Mouse (Mus musculus): ENCODE results near the gene Dstyk. TPM values are rescaled to one million over a fixed set of nuclear protein-coding genes. Genes with fewer than 3 reads are reported as not detected.
A peak's percentile ranks its signal among the peaks of the same experiment; 100 is the strongest.

The Dstyk gene
- polyA plus RNA-seq, 1 experiment from 2014 or later, result 12.2 TPM

DNA sequence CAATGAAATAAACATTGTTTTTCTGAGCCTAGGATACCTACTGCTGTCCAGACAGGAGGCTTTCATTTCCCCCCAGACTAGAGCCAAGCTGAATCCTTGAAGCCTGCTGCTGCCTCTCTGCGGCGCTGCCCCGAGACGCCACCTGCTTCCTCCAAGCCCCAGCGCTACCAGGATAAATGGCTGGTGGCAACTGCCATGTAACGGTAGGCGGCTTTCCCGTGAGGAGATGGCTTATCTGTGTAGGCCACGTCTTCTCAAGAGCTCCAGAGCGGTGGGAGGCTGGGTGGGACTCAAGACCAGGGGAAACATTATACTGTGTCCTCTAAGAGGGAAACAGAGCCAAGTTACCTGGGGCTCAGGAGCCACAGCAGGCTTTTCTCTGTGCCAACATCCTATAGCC, 35.4 kb upstream of the Dstyk start:
- no peak overlapping the region for H3K27ac ChIP-seq (replicated peaks in 1 of 2; ENCODE audit: control insufficient read depth in 1 of 2, insufficient read depth in 1 of 2, low read depth in 2 of 2, low read length in 2 of 2)
- H3K36me3 ChIP-seq (ENCODE audit: control insufficient read depth, insufficient read depth, low read length), result peaks cover 39% of the 10 kb centered on the region
- no peaks in the 10 kb centered on the region for H3K27me3 ChIP-seq (ENCODE audit: control insufficient read depth, insufficient read depth, low read length)
- no peak overlapping the region for H3K4me3 ChIP-seq (ENCODE audit: control insufficient read depth in 1 of 2, insufficient read depth in 1 of 2, low read depth in 1 of 2, low read length in 2 of 2)
- WGBS, result 61% methylated on average over 10 of the region's 10 CpGs
- H3K9me3 ChIP-seq (ENCODE audit: control insufficient read depth, low read length), result no peaks in the 10 kb centered on the region
- H3K4me1 ChIP-seq (ENCODE audit: control insufficient read depth in 2 of 2, insufficient read depth in 2 of 2, low read length in 2 of 2), result peaks cover 9 to 24% of the 10 kb centered on the region in 2 experiments
- H3K9ac ChIP-seq (ENCODE audit: low read length), result no peak overlapping the region
- H3K4me2 ChIP-seq (ENCODE audit: low read length), result no peak overlapping the region
- no peak for ATAC-seq (ENCODE audit: insufficient number of reproducible peaks, insufficient read depth, low FRiP score, low read depth)

DNA sequence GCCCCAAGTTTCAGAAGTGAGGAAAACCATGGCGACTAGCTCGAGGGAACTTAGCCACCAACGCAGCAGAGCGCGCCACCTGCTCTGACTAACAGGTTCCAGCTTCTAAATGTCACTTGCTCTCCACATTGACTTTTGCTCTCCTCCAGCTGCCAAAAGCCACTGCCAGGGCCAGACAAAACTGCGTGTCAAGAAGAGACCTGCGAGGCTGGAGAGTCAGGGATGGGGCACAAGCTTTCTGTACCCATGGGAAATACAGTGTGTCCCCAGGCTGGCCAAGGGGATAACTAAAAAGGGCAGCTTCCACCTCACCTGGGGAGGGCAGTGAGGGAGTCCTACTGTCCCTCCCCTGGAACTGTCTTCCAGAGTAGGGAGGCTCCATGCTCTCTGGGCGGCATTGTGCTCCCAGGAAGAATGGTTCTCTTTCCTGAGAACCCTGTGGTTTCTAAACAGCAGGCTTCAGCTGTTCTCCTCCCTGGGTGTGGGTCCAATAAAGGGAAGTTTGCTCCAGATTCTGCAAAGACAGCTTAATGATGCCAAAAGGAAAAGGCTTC, 33.3 kb upstream of the Dstyk start:
- H3K4me2 ChIP-seq (ENCODE audit: low read length), result no peak overlapping the region
- no peaks in the 10 kb centered on the region for H3K27me3 ChIP-seq (ENCODE audit: control insufficient read depth, insufficient read depth, low read length)
- H3K9ac ChIP-seq (ENCODE audit: low read length), result no peak overlapping the region; the same call in 1 of the 2 replicates
- no peak overlapping the region for H3K27ac ChIP-seq (replicated peaks in 1 of 2; ENCODE audit: control insufficient read depth in 1 of 2, insufficient read depth in 1 of 2, low read depth in 2 of 2, low read length in 2 of 2)
- no peak for ATAC-seq (ENCODE audit: insufficient number of reproducible peaks, insufficient read depth, low FRiP score, low read depth)
- H3K9me3 ChIP-seq (ENCODE audit: control insufficient read depth, low read length), result no peaks in the 10 kb centered on the region
- no peak overlapping the region for H3K4me3 ChIP-seq (ENCODE audit: control insufficient read depth in 1 of 2, insufficient read depth in 1 of 2, low read depth in 1 of 2, low read length in 2 of 2)
- 88% methylated on average over 8 of the region's 8 CpGs for WGBS
- peaks cover 16 to 30% of the 10 kb centered on the region in 2 experiments for H3K4me1 ChIP-seq (ENCODE audit: control insufficient read depth in 2 of 2, insufficient read depth in 2 of 2, low read length in 2 of 2)
- H3K36me3 ChIP-seq (ENCODE audit: control insufficient read depth, insufficient read depth, low read length), result peaks cover 31% of the 10 kb centered on the region

- H3K4me3 ChIP-seq (ENCODE audit: control insufficient read depth in 1 of 2, insufficient read depth in 1 of 2, low read depth in 1 of 2, low read length in 2 of 2), result no peak overlapping the region
- H3K9ac ChIP-seq (ENCODE audit: low read length), result no peak overlapping the region
- H3K9me3 ChIP-seq (ENCODE audit: control insufficient read depth, low read length), result no peaks in the 10 kb centered on the region
- peaks cover 24 to 42% of the 10 kb centered on the region in 2 experiments for H3K4me1 ChIP-seq (ENCODE audit: control insufficient read depth in 2 of 2, insufficient read depth in 2 of 2, low read length in 2 of 2)
- H3K36me3 ChIP-seq (ENCODE audit: control insufficient read depth, insufficient read depth, low read length), result peaks cover 19% of the 10 kb centered on the region; the same call in 1 of the 2 replicates
- no peak overlapping the region for H3K27ac ChIP-seq (replicated peaks in 1 of 2; ENCODE audit: control insufficient read depth in 1 of 2, insufficient read depth in 1 of 2, low read depth in 2 of 2, low read length in 2 of 2)
- no peak overlapping the region for H3K4me2 ChIP-seq (ENCODE audit: low read length)
- 58% methylated on average over 14 of the region's 14 CpGs for WGBS
- H3K27me3 ChIP-seq (ENCODE audit: control insufficient read depth, insufficient read depth, low read length), result no peaks in the 10 kb centered on the region
- ATAC-seq (ENCODE audit: insufficient number of reproducible peaks, insufficient read depth, low FRiP score, low read depth), result no peak
Observed at GRCm38 (mm10) chr1:132385266-132385665, 32.1 kb upstream of the Dstyk start.

DNA sequence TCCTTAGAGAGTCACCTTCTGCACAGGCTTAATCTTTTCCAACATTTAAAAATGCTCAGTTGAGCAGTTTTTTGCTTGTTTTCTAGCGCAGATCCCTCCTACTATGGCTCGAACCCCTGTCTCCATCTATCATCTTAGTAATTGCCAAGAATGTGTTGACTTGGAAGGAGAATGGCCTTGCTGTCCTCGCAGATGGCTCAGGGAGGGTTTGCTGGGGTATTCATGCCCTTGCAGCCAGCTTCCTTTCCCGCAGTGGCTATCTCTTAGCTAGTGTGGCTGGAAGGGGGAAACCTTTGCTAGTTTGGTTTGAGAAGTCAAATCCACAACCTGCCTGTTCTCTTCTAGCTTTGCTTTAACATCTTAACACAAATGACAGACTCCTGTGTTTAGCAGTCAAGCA, 31.6 kb upstream of the Dstyk start:
- WGBS, result 62% methylated on average over 4 of the region's 4 CpGs
- Histone ChIP-seq H3K27me3 (ENCODE audit: control insufficient read depth, insufficient read depth, low read length) (no peaks in the 10 kb centered on the region), H3K4me2 (ENCODE audit: low read length) (no peak overlapping the region), H3K4me3 (ENCODE audit: control insufficient read depth in 1 of 2, insufficient read depth in 1 of 2, low read depth in 1 of 2, low read length in 2 of 2) (no peak overlapping the region), H3K9me3 (ENCODE audit: control insufficient read depth, low read length) (no peaks in the 10 kb centered on the region), H3K36me3 (ENCODE audit: control insufficient read depth, insufficient read depth, low read length) (peaks cover 16% of the 10 kb centered on the region; the same call in 1 of the 2 replicates), H3K9ac (ENCODE audit: low read length) (no peak overlapping the region), H3K27ac (replicated peaks in 1 of 2; ENCODE audit: control insufficient read depth in 1 of 2, insufficient read depth in 1 of 2, low read depth in 2 of 2, low read length in 2 of 2) (no peak overlapping the region), H3K4me1 (ENCODE audit: control insufficient read depth in 2 of 2, insufficient read depth in 2 of 2, low read length in 2 of 2) (peaks cover 25 to 42% of the 10 kb centered on the region in 2 experiments)
- ATAC-seq (ENCODE audit: insufficient number of reproducible peaks, insufficient read depth, low FRiP score, low read depth), result no peak

DNA sequence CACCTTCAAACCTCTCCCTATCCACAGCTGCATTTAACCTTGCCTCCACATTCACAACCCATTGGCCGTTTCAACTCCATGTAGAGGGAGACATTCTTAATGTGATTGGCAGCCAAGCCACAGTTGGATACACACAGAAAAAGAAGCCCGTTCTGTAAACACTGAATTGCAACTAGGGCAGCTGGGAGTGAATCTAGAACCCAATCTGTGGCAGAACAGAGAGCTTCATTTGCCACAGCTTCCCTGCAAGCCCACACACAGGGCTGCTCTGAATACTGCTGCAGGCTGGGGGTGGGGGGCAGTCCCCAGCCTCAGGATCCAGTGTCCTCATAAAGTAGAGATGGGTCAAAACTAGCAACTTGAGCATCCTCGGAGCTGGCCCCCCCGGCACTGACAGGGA, 31.1 kb upstream of the Dstyk start:
- peaks cover 25 to 42% of the 10 kb centered on the region in 2 experiments for H3K4me1 ChIP-seq (ENCODE audit: control insufficient read depth in 2 of 2, insufficient read depth in 2 of 2, low read length in 2 of 2)
- WGBS, result 91% methylated on average over 4 of the region's 4 CpGs

DNA sequence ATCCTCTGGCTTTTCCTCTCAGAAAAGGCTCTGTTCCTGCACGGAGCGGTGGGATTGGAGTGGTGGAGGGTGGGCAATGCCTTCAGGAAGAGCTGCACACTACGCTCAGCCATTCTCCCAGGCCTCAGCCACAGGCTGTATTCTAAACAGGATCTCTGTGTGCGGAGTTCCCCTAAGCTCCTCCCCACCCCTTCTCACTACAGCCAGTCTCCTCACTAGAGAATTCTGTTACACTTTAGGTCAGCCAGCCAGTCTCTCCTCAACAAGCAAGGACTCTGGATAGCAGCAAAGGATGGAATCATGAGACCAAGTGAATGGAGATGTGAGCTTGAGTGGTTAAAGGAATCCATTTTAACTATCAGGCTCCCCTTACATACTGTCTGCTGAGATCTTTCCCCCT, 29.4 kb upstream of the Dstyk start:
- Histone ChIP-seq H3K27me3 (ENCODE audit: control insufficient read depth, insufficient read depth, low read length) (no peaks in the 10 kb centered on the region), H3K9me3 (ENCODE audit: control insufficient read depth, low read length) (no peaks in the 10 kb centered on the region), H3K4me1 (ENCODE audit: control insufficient read depth in 2 of 2, insufficient read depth in 2 of 2, low read length in 2 of 2) (peaks cover 27 to 42% of the 10 kb centered on the region in 2 experiments), H3K27ac (replicated peaks in 1 of 2; ENCODE audit: control insufficient read depth in 1 of 2, insufficient read depth in 1 of 2, low read depth in 2 of 2, low read length in 2 of 2) (peak overlapping the region; percentile 39 to 50), H3K9ac (ENCODE audit: low read length) (peak overlapping the region; percentile 26; the same call in 1 of the 2 replicates), H3K36me3 (ENCODE audit: control insufficient read depth, insufficient read depth, low read length) (0 out of 2 replicates have a peak, but pooled peaks cover 4% of the 10 kb centered on the region), H3K4me3 (ENCODE audit: control insufficient read depth in 1 of 2, insufficient read depth in 1 of 2, low read depth in 1 of 2, low read length in 2 of 2) (no peak overlapping the region), H3K4me2 (ENCODE audit: low read length) (peak overlapping the region; percentile 95)
- 12% methylated on average over 4 of the region's 4 CpGs for WGBS
- peak; percentile 42; the same call in 1 of the 2 replicates for ATAC-seq (ENCODE audit: insufficient number of reproducible peaks, insufficient read depth, low FRiP score, low read depth)

More for the DNA sequence above, 31.1 kb upstream of the Dstyk start:
- no peak overlapping the region for H3K9ac ChIP-seq (ENCODE audit: low read length)
- no peak for ATAC-seq (ENCODE audit: insufficient number of reproducible peaks, insufficient read depth, low FRiP score, low read depth)
- no peak overlapping the region for H3K4me2 ChIP-seq (ENCODE audit: low read length)
- H3K27ac ChIP-seq (replicated peaks in 1 of 2; ENCODE audit: control insufficient read depth in 1 of 2, insufficient read depth in 1 of 2, low read depth in 2 of 2, low read length in 2 of 2), result no peak overlapping the region
- H3K36me3 ChIP-seq (ENCODE audit: control insufficient read depth, insufficient read depth, low read length), result peaks cover 10% of the 10 kb centered on the region; the same call in 1 of the 2 replicates
- no peaks in the 10 kb centered on the region for H3K9me3 ChIP-seq (ENCODE audit: control insufficient read depth, low read length)
- no peak overlapping the region for H3K4me3 ChIP-seq (ENCODE audit: control insufficient read depth in 1 of 2, insufficient read depth in 1 of 2, low read depth in 1 of 2, low read length in 2 of 2)
- no peaks in the 10 kb centered on the region for H3K27me3 ChIP-seq (ENCODE audit: control insufficient read depth, insufficient read depth, low read length)

GRCm38 (mm10) chr1:132388813-132389803, 28.2 kb upstream of the Dstyk start:
- ATAC-seq (ENCODE audit: insufficient number of reproducible peaks, insufficient read depth, low FRiP score, low read depth), result no peak
- H3K36me3 ChIP-seq (ENCODE audit: control insufficient read depth, insufficient read depth, low read length), result no peaks in the 10 kb centered on the region
- H3K27ac ChIP-seq (replicated peaks in 1 of 2; ENCODE audit: control insufficient read depth in 1 of 2, insufficient read depth in 1 of 2, low read depth in 2 of 2, low read length in 2 of 2), result peak overlapping the region; percentile 50 to 64
- no peaks in the 10 kb centered on the region for H3K27me3 ChIP-seq (ENCODE audit: control insufficient read depth, insufficient read depth, low read length)
- WGBS, result 44% methylated on average over 8 of the region's 8 CpGs
- H3K4me3 ChIP-seq (ENCODE audit: control insufficient read depth in 1 of 2, insufficient read depth in 1 of 2, low read depth in 1 of 2, low read length in 2 of 2), result peak overlapping the region; percentile 73 to 75; a peak in 3 of 4 replicates
- no peaks in the 10 kb centered on the region for H3K9me3 ChIP-seq (ENCODE audit: control insufficient read depth, low read length)
- H3K4me2 ChIP-seq (ENCODE audit: low read length), result peak overlapping the region; percentile 95
- peak overlapping the region; percentile 87; the same call in 1 of the 2 replicates for H3K9ac ChIP-seq (ENCODE audit: low read length)
- peaks cover 27 to 42% of the 10 kb centered on the region in 2 experiments for H3K4me1 ChIP-seq (ENCODE audit: control insufficient read depth in 2 of 2, insufficient read depth in 2 of 2, low read length in 2 of 2)
